Mouse (Mus musculus): ENCODE results near the gene Fuz. TPM values are rescaled to one million over a fixed set of nuclear protein-coding genes. Genes with fewer than 3 reads are reported as not detected.

Gene Fuz
- polyA plus RNA-seq, 1 experiment from 2014 or later: 19.1 TPM

DNA sequence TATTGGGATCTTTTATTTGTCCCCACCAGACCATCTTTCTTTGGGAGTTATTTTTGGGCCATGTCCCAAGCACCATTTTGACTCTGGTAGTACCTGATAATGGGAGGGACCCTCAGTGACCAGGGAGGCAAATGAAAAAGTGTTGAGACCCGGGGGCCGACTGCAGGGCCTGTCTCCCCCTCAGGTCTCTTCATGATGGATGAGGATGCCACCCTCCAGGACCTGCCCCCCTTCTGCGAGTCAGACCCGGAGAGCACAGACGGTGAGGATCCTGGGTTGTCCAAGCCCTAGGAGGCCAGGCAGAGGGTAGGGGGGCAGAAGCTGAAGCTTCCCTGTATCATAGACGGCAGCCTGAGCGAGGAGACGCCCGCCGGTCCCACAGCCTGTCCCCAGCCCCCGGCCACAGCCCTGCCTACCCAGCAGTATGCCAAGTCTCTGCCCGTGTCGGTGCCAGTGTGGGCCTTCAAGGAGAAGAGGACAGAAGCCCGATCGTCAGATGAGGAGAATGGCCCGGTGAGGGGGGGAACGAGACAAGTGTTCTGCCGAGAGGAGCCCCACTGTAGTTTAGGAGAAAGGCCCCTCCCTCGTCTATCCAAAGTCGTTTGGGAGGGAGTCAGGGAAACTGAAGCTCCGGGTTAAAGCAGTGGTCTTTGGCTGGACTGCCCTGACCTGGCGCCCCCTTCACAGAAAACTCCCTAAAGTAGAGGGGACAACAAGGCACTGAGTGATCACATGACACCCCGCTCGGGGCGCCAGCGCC lies 42.1 kb upstream of the Fuz start:
- H3K4me2 ChIP-seq (replicated peaks): peak overlapping the region; percentile 87
- ATAC-seq (ENCODE audit: low FRiP score, low read depth): no peak
- peak overlapping the region; percentile 47 for H3K4me3 ChIP-seq
- H3K9ac ChIP-seq: peak overlapping the region; percentile 72
- 32% methylated on average over 26 of the region's 26 CpGs for WGBS
- peaks cover 61% of the 10 kb centered on the region for H3K4me1 ChIP-seq
- H3K36me3 ChIP-seq: peaks cover 9% of the 10 kb centered on the region; the same call in 1 of the 2 replicates
- H3K9me3 ChIP-seq: no peaks in the 10 kb centered on the region
- H3K27ac ChIP-seq: peak overlapping the region; percentile 80
- H3K27me3 ChIP-seq (replicated peaks): no peaks in the 10 kb centered on the region

DNA sequence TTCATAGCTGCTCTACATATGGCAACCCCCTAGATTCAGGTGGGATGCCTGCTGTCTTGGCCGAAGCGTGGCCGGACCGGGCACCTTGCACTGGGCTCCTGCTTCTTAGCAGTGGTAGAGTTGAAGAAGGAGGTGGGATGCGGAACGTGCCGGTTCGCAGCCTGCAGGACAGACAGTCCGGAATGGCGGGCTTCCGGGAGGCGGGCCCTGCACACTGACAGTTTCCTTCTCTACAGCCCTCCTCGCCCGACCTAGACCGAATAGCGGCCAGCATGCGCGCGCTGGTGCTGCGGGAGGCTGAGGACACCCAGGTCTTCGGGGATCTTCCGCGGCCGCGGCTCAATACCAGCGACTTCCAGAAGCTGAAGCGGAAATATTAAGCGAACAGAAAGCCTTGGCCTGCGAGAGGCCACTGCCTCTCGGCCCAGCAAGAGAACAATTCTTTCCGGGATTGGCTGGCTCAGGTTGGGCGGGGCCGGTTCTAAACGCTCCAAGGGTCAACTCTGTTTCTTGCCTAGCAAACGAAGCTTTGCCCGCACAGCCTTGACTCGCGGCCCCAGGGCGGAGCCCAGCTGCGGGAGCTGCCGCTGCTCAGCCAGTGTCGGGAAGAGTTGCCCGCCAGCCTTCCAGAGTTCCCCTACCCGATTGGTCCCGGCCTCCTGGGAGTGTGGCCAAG lies 41.4 kb upstream of the Fuz start:
- H3K4me2 ChIP-seq (replicated peaks): peak overlapping the region; percentile 87
- peaks cover 61% of the 10 kb centered on the region for H3K4me1 ChIP-seq
- no peaks in the 10 kb centered on the region for H3K9me3 ChIP-seq
- no peaks in the 10 kb centered on the region for H3K27me3 ChIP-seq (replicated peaks)
- ATAC-seq (ENCODE audit: low FRiP score, low read depth): peak; percentile 4; the same call in 1 of the 2 replicates
- H3K36me3 ChIP-seq: peaks cover 10% of the 10 kb centered on the region; the same call in 1 of the 2 replicates
- H3K4me3 ChIP-seq: peak overlapping the region; percentile 47
- 2% methylated on average over 45 of the region's 45 CpGs for WGBS
- peak overlapping the region; percentile 80 for H3K27ac ChIP-seq
- peak overlapping the region; percentile 72 for H3K9ac ChIP-seq

DNA sequence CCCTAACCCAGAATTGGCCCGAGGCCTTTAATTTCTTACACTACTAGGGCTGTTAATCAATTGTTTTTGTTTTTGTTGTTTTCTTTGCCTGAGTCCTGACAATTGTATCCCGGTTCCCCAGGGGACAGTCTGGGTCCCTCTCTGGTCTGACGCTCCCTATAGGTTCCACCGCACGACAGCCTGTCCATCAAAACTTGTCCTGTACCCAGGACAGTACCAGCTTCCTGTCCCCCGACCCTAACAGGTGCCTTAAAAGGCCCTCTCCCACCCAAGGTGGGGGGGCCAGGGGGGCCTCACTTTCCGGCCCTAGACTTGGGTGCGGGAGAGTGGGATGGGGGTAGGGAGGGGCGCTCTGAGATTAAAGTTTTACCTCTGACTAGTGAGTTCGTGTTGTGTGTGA lies 40.8 kb upstream of the Fuz start:
- peak overlapping the region; percentile 80 for H3K27ac ChIP-seq
- peaks cover 15% of the 10 kb centered on the region; the same call in 1 of the 2 replicates for H3K36me3 ChIP-seq
- no peak for ATAC-seq (ENCODE audit: low FRiP score, low read depth)
- H3K9ac ChIP-seq: peak overlapping the region; percentile 72; the same call in 1 of the 2 replicates
- 38% methylated on average over 10 of the region's 10 CpGs for WGBS
- H3K9me3 ChIP-seq: no peaks in the 10 kb centered on the region
- peak overlapping the region; percentile 47 for H3K4me3 ChIP-seq
- H3K27me3 ChIP-seq (replicated peaks): no peaks in the 10 kb centered on the region
- peak overlapping the region; percentile 87 for H3K4me2 ChIP-seq (replicated peaks)
- H3K4me1 ChIP-seq: peaks cover 63% of the 10 kb centered on the region

DNA sequence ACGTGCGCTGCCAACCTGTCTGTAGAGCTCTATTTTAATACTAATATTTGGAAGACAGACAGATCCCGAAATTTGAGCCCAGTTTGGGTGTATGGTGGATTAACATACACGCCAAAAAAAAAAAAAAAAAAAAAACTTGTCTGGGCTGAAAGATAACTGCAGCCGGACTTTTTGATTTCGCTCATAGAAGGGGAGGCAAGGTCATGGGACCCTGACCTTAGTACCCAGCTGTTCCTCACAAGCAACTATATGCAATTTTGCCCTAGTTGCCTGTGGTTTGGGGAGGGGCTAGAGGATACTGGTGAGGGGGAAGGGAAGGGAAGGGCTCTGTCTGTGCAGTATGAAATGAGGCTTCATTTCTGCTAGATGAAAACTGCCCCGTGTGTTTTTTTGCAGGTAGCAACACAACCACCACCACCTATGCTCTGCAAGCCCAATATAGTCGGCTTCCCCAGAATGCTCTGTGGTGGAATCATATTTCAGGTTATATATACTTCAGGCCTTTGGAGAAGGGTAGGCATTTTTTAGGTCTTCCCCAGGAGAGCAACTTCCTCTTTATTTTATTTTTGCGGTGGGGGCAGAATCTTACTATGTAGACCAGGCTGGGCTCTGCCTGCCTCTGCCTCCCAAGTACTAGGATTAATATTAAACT lies 39.5 kb upstream of the Fuz start:
- Histone ChIP-seq H3K27me3 (replicated peaks) (no peaks in the 10 kb centered on the region), H3K36me3 (peaks cover 17% of the 10 kb centered on the region), H3K4me2 (replicated peaks) (peak overlapping the region; percentile 87), H3K27ac (peak overlapping the region; percentile 8; the same call in 1 of the 2 replicates), H3K4me3 (peak overlapping the region; percentile 77; the same call in 1 of the 2 replicates), H3K4me1 (peaks cover 51% of the 10 kb centered on the region), H3K9ac (peak overlapping the region; percentile 85; the same call in 1 of the 2 replicates), H3K9me3 (no peaks in the 10 kb centered on the region)
- ATAC-seq (ENCODE audit: low FRiP score, low read depth): no peak
- WGBS: 68% methylated on average over 9 of the region's 9 CpGs

DNA sequence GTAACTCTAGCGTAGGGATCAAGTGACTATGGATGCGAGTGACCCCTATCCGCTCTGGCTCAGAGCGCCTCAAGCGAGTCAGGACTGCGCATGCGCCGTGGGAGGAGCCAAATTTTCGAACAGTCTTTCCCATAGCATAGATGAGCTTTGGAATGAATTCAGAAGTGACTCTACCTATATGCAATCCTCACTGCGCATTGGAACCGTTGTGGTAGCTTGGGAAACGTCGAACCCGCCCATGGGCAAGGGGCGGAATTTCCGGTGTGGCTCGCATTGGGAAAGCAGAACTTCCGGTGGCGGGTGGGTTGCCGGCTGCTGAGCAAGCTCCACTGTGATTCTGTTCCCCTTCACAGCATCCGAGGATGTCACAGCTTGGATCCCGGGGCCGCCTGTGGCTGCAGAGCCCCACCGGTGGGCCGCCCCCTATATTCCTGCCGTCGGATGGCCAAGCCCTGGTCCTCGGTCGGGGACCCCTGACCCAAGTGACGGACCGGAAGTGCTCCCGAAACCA lies 38.8 kb upstream of the Fuz start, which contains the start of gene Pnkp:
Gene Pnkp, plus strand, starts transcription at position 98 of the 511 bp plus-strand sequence.
- H3K27me3 ChIP-seq (replicated peaks): no peaks in the 10 kb centered on the region
- peak; percentile 10 for ATAC-seq (ENCODE audit: low FRiP score, low read depth)
- H3K9ac ChIP-seq: peak within 1 kb of the TSS; percentile 85
- peaks cover 49% of the 10 kb centered on the region for H3K4me1 ChIP-seq
- no peaks in the 10 kb centered on the region for H3K9me3 ChIP-seq
- under 1% methylated on average over 32 of the region's 32 CpGs for whole genome bisulfite sequencing
- peak within 1 kb of the TSS; percentile 82 for H3K27ac ChIP-seq
- H3K4me3 ChIP-seq: peak within 1 kb of the TSS; percentile 77
- peaks cover 24% of the 10 kb centered on the region for H3K36me3 ChIP-seq
- peak within 1 kb of the TSS; percentile 87 for H3K4me2 ChIP-seq (replicated peaks)

DNA sequence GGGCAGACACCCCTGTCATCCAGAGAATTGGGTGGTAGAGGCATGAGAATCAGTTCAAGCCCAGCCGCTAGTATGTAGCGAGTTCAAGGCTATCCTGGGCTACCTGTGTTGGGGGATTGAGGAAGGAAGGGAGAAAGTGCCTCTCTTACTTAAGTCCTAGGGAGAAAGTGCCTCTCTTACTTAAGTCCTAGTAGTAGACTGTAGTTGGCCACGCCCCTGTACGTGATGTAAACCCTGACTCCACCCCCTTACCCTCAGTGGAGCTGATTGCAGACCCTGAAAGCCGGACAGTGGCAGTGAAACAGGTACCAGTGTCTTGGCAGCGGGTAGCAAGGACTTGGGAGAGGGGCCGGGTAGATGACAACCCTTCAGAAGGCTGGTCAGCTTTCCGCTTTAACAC lies 38.0 kb upstream of the Fuz start:
- Histone ChIP-seq H3K4me1 (peaks cover 46% of the 10 kb centered on the region), H3K4me2 (replicated peaks) (peak overlapping the region; percentile 87), H3K4me3 (peak overlapping the region; percentile 77), H3K36me3 (peaks cover 27% of the 10 kb centered on the region), H3K27me3 (replicated peaks) (no peaks in the 10 kb centered on the region), H3K27ac (no peak overlapping the region), H3K9me3 (no peaks in the 10 kb centered on the region), H3K9ac (peak overlapping the region; percentile 85)
- ATAC-seq (ENCODE audit: low FRiP score, low read depth): no peak
- 28% methylated on average over 8 of the region's 8 CpGs for whole genome bisulfite sequencing

DNA sequence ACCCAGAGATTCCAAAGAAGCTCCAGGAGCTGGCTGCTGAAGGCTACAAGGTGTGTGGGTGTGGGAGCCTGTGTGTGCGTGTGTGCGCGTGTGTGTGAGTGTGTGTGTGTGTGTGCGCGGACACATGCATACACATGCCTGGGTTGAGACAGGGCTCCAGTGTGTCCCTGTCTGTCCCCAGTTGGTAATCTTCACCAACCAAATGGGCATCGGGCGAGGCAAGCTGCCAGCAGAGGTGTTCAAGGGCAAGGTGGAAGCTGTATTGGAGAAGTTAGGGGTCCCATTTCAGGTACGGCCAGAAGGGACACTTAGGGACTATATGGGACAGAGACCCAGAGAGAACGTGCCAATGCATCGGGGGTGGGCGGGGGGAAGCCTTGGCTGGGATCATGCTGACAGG lies 36.0 kb upstream of the Fuz start:
- peaks cover 26% of the 10 kb centered on the region for H3K4me1 ChIP-seq
- H3K4me3 ChIP-seq: no peak overlapping the region
- 93% methylated on average over 11 of the region's 11 CpGs for WGBS
- ATAC-seq (ENCODE audit: low FRiP score, low read depth): no peak
- H3K4me2 ChIP-seq (replicated peaks): no peak overlapping the region
- no peak overlapping the region for H3K27ac ChIP-seq
- no peak overlapping the region for H3K9ac ChIP-seq
- peaks cover 43% of the 10 kb centered on the region for H3K36me3 ChIP-seq
- no peaks in the 10 kb centered on the region for H3K9me3 ChIP-seq
- H3K27me3 ChIP-seq (replicated peaks): no peaks in the 10 kb centered on the region

DNA sequence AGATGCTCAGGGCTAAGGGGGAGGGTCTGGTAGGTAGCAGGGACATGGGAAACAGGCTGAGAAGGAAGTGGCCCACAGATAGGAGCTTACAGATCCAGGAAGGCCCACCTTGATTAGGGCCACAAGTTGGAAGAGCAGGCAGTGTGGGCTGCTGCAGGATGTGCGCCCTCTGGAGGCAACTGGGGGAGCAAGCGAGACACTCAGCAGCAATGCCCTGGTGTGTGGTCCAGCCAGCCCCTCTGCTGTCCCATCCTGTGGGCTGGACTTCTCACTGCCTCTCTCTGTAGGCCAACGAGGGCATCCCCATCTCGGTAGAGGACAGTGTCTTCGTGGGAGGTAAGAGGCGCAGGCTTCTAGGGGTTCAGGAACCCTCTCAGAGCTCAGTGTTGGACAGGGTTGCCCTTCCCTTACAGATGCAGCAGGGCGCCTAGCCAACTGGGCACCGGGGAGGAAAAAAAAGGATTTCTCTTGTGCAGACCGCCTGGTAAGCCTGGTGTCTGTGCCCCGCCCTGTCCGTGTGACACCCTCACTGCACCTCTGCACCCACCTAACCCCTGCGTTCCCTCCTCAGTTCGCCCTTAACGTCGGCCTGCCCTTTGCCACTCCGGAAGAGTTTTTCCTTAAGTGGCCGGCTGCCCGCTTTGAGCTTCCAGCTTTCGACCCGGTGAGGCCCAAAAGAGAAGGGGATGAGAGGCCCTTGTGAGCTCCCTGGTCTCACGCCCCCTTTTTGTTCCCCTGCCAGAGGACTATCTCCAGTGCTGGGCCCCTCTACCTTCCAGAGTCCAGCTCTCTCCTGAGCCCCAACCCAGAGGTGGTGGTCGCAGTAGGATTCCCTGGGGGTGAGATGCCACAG lies 35.1 kb upstream of the Fuz start:
- 0 out of 2 replicates have a peak, but pooled peaks have one; percentile 18 for ATAC-seq (ENCODE audit: low FRiP score, low read depth)
- H3K4me2 ChIP-seq (replicated peaks): no peak overlapping the region

DNA sequence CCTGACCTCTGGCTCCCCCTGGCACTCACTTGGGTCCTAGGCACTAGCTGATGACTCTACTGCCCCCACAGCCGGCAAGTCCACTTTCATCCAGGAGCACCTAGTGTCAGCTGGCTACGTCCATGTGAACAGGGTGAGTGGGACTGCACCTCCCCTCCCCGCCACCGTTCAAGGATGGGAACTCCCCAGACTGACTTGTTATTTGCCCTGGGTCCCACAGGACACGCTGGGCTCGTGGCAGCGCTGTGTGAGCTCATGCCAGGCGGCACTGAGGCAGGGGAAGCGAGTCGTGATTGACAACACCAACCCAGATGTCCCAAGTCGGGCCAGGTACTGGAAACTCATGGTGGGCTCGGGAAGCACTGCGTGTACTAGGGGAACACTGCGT lies 34.5 kb upstream of the Fuz start:
- Histone ChIP-seq H3K4me2 (replicated peaks) (no peak overlapping the region), H3K36me3 (peaks cover 52% of the 10 kb centered on the region), H3K27me3 (replicated peaks) (no peaks in the 10 kb centered on the region), H3K27ac (no peak overlapping the region), H3K9ac (no peak overlapping the region), H3K4me3 (no peak overlapping the region), H3K4me1 (peaks cover 33% of the 10 kb centered on the region), H3K9me3 (no peaks in the 10 kb centered on the region)
- no peak for ATAC-seq (ENCODE audit: low FRiP score, low read depth)
- 84% methylated on average over 14 of the region's 14 CpGs for WGBS

More for the DNA sequence above, 35.1 kb upstream of the Fuz start:
- H3K4me3 ChIP-seq: no peak overlapping the region
- peaks cover 52% of the 10 kb centered on the region for H3K36me3 ChIP-seq
- 0 out of 2 replicates have a peak overlapping the region, but pooled peaks have one; percentile 9 for H3K9ac ChIP-seq
- H3K4me1 ChIP-seq: peaks cover 29% of the 10 kb centered on the region
- H3K9me3 ChIP-seq: no peaks in the 10 kb centered on the region
- no peaks in the 10 kb centered on the region for H3K27me3 ChIP-seq (replicated peaks)
- no peak overlapping the region for H3K27ac ChIP-seq
- 66% methylated on average over 22 of the region's 22 CpGs for WGBS

DNA sequence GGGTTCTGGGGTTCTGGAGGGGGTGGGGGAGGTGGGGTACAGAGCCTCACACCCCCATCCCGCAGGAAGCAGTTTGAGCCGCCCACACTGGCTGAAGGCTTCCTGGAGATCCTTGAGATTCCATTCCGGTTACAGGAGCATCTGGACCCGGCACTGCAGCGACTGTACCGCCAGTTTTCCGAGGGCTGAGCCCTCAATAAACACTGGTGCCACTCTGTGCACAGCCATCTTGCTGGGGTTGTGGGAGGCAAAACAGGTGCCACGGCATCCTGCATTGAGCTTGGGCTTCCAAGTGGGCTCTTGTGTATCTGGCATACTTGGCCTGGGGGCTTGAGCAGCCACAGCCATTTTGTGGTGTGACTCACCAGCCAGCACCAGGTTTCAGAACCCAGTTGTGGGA lies 33.4 kb upstream of the Fuz start:
- Histone ChIP-seq H3K4me2 (replicated peaks) (no peak overlapping the region), H3K4me3 (no peak overlapping the region), H3K9me3 (no peaks in the 10 kb centered on the region), H3K27me3 (replicated peaks) (no peaks in the 10 kb centered on the region), H3K9ac (no peak overlapping the region), H3K27ac (no peak overlapping the region), H3K4me1 (peaks cover 40% of the 10 kb centered on the region), H3K36me3 (peaks cover 58% of the 10 kb centered on the region)
- no peak for ATAC-seq (ENCODE audit: low FRiP score, low read depth)
- WGBS: 89% methylated on average over 8 of the region's 8 CpGs

DNA sequence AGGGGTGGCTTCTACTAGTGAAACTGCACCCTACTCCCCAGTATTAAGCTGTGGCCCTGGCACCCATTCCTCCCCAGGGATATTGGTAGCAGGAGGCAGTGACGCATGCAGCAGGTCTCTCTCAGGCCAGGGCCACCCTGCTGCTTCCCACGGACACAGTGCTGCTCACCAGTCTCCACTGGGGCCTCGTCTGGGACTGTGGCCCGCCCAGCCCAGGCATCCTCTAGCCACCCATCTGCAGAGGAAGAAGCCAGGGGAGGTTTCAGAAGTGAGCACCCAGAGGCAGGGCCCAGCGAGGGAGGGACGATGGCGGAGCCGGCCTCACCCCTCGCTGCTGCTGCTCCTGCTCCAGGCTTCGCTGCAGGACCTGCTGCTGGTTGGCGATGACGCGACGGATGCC lies 32.7 kb upstream of the Fuz start:
- H3K27ac ChIP-seq: no peak overlapping the region
- peaks cover 41% of the 10 kb centered on the region for H3K4me1 ChIP-seq
- no peak overlapping the region for H3K4me2 ChIP-seq (replicated peaks)
- no peak overlapping the region for H3K4me3 ChIP-seq
- WGBS: 90% methylated on average over 14 of the region's 14 CpGs
- H3K36me3 ChIP-seq: peaks cover 58% of the 10 kb centered on the region
- no peaks in the 10 kb centered on the region for H3K27me3 ChIP-seq (replicated peaks)
- H3K9ac ChIP-seq: no peak overlapping the region
- ATAC-seq (ENCODE audit: low FRiP score, low read depth): no peak
- no peaks in the 10 kb centered on the region for H3K9me3 ChIP-seq
